Mouse (Mus musculus) megakaryocyte-erythroid progenitor cell, adult 5-6 weeks (primary cell): ENCODE measurements around the gene Elovl5. TPM values are rescaled to one million over a fixed set of nuclear protein-coding genes. Genes with fewer than 3 reads are reported as not detected.

ENCODE experiments used
- ATAC-seq: replicated peaks from 2 replicates; pipeline ENCODE4 v1.8.0; 2016; ENCODE audit warnings: mild to moderate bottlenecking, inconsistent platforms; ENCODE audit not compliant: severe bottlenecking, poor library complexity, low FRiP score, low TSS enrichment
- total RNA-seq, 2 experiments: library from RNA; stranded (forward) in 1 of 2; stranded (reverse) in 1 of 2; fragments of 200-1000, 215-1000 nt in 1 of 2; fragments of >200 nt in 1 of 2; fragmentation: Nextera tagmentation in 1 of 2; gene quantifications; 2 replicates each; pipeline ENCODE4 v1.2.3; 2014 to 2017

Gene Elovl5
- 25.5 and 29.9 TPM in 2 replicates for total RNA-seq (2014; fragmentation: Nextera tagmentation)
- 37.4 and 39.8 TPM in 2 replicates for total RNA-seq (2017)

DNA sequence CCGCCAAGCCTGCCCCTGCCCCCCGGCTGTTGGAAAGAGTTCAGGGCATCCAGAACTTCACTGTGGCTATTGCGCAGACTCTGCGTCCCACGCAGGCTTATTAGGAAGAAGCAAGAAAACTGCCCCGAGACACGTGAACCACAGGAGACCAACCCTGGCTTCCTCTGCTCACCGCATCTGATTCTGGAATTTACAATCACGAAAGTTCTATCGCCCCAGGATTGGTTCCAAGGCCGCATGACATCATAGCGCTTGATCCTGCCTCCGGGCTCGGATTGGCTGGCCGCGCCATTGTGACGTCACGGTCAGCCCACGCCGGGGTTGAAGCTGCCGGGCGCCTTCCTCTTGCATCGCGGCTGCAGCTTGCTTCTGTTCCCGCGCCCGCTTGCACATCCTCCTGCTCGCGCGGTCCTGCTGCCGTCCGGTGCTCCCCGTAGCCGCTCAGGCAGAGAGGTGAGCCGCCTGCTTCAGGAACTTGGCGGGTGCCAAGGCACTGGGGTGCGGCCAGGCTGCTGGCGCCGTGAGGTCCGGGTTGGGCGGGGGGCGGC, at the start of gene Elovl5:
Elovl5 (plus strand) TSS at position 291 of the 548 bp plus-strand sequence.
- ATAC-seq, result peak; percentile 91

DNA sequence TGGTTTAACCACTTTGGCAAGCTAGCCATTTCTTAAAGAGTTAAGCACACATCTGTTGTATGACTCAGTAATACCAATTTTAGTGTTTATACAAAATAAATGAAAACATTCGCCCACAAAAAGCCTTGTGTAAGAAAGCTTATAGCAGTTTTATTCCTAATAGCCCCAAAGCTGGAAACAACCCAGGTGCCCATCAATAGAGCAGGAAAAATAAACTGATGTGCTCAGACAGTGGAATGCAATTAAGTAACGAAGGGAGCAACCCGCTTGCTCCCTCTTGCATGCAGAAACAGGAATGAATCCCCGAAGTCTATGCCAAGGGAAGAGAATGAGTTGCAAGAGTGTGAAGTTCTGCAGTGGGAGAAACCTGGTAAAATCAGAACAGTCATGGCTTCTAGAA, 25.7 kb upstream of the Elovl5 start:
- no peak for ATAC-seq

DNA sequence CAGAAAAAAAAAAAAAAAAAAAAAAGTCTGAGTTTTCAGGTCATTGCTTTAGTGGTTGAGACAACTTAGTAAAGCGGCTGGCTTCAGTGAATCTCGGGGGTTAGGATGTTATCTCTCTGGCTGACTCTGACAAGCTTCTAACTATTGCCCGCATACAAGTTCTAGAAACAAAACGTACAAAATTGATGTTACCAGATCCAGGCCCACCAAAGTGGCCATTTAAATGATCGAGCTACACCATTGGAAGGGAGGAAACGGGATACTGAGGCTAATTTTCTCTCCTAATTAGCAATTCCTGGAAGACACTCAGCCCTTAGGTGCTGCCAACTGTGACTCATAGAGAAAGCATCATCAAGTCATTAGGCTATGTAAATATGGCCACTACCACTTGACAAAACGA, 18.6 kb upstream of the Elovl5 start:
- no peak for ATAC-seq

DNA sequence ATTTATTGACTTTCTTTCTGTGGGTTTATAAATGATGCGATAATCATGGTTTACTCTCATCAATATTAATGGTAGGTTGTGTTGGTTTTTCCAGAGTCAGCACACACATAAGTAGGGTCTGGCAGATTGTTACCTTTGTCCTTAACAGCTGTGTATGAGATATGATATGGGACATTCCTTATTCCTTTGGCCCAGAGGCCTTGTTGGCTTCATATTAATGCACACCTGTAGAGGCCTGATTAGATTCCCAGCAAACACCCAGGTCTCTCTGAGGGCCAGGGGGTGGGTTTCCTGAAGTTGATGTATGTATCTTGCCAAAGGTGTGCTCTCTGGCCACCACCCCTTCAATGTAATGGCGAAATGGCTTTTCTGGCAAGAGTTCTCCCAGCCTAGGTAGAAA, 13.0 kb upstream of the Elovl5 start:
- no peak for ATAC-seq

DNA sequence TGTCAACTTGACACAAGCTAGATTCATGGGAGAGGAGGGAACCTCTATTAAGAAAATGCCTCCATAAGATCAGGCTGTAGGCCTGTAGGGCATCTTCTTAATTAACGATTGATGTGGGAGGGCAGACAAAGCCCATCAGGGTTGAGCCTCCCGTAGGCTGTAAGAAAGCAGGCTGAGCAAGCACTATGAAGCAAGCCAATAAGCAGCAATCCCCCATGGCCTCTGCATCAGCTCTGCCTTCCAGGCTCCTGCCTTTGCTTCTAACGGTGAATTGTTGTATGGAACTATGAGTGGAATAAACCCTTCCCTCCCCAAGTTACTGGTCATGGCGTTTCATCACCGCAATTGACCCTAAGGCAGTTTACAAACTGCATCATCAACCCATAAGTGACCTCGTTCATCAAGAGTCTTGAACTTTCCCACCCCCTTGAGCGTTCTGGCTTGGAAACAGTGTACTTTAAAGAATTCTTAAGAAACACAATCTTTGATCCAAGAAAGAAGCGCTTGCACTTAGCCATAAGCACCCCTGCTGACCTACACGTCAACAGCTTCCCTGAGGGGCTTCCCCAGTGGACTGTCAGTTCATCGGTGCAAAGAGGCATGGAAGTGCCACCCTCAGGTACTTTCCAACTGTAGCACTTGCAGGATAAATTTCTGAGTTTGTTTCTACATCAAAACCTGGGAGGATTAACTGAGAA, 7.4 kb upstream of the Elovl5 start:
- peak; percentile 5; the same call in 1 of the 2 replicates for ATAC-seq

DNA sequence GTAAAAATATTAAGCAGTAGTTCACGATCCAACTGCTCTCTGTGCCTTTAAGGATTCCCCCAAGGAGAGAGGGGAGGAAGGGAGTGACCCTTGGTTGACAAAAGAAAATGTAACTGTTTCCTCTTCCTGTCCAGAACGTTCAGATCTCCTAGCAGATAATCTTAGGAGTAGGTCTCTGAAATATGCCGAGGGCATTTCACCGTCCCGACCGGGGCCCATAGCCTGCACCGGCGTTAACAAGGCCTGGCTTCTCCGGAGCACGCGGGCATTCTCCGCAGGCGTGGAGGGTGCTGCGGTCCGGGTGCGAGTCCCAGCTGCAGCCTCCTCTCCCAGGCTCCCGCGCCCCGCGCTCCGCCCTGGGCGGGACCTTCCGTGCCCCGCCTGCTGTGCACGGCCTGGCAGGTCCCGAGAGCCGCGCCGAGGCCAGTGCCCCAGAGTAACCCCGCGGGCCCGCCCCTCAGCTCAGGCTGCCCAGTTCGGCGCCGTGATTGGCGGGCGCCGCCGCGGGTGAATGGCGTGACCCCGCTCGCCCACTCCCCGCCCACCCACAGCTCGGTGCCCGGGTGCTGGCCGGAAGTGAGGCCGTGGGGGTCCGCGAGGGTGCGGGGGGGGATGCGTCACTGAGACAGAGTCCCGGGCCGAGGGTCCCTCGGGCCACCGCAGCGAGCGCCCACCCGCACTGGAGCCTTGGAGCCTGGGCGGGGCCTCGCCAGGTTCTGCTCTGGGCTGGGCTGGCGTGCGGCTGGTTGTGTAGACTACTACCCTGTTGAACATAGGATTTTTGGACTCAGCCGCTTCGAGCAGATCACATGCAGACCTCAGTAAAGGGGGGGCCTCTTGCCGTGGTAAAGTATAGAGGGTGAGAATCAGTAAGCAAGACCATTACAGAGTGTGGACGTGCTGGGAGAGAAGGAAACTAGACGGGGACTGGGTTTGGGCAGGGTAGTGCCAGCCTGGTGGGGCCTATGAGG, 6.6 kb upstream of the Elovl5 start:
- ATAC-seq, result peak; percentile 97

DNA sequence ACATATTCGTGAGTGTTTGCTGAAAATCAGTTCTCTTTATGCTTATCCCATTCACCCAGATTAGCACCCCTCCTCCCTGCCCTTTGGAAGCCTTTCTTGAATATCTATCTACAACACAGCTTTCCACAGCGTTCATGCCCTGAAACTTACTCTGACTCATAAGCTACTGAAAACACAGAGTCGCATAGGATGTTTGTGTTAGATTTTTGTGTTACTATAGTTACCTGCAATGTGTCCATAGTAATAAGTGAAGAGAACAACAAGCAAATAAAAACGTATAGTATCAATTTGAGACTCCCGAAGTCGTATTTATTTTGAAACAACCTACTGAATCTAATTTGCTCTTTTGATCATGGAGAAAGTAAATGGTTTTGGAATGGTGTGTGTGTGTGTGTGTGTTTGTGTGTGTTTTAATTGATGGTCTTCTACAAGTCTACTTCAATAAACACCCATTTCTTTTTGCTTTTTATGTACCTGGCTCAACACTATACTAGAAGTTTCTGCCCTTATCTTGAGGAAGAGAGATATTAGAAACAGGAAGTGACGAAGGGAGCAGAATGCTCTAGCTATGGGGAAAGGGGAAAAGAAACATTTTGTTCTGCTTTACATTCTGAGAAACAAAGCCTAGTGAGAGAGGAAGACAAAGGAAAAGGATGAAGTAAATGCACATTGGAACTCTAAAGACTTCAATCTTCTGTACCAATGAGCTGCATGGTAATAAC, 5.5 kb upstream of the Elovl5 start:
- peak; percentile 53 for ATAC-seq

DNA sequence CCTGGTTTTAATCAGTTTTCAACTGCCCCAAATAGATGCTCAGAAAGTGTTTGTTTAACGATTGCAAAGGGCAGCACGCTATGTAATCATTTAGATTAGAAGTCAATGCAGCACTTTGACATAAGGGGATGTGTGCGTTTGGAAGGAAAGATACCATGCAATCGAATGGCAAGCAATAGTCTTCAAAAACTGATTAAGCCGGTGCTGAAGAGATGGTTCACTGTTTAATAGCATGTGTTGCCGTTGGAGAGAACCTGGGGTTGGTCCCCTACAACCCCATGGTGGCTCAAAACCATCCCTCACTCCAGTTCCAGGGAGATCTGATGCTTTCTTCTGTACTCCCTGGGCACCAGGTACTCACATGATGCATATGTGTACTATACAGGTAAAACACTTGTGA, 4.9 kb upstream of the Elovl5 start:
- no peak for ATAC-seq

DNA sequence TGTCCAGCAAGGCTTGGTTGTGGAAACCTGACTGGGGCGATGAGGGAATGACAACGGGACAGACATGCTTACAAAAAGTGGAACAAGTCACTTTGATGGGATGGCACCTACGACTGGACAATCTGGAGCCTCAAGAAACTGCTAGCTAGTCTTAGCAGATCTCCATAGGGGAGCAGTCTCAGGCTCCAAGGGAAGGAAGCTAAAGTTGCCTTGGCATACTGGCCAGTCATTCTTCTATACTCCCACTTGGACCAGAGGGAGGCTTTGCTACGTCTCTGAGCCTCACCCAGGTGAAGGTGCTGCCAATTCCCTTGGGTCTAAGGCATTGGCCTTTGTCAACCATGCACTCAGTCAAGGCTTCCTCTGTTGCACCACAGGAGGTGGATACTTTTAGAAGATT, 2.5 kb upstream of the Elovl5 start:
- ATAC-seq, result no peak

DNA sequence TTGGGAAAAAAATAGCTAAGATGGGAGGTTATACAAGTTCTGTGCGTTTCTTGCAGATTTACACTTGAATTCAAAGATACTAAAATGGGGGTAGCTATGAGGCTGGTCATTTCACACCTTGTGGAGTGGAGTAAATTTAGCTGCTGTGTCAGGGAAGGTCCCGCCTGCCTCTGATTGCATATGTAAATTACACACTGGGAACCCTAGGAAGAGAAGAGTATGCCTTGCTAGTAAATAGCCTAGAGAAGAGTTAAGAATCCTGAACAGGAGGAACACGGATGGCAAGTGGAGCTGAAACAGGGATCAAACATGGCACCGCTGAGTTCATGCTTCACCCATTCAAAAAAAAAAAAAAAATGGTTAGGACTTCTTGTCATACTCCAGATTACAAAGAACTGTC, 1.4 kb upstream of the Elovl5 start:
- ATAC-seq, result no peak

DNA sequence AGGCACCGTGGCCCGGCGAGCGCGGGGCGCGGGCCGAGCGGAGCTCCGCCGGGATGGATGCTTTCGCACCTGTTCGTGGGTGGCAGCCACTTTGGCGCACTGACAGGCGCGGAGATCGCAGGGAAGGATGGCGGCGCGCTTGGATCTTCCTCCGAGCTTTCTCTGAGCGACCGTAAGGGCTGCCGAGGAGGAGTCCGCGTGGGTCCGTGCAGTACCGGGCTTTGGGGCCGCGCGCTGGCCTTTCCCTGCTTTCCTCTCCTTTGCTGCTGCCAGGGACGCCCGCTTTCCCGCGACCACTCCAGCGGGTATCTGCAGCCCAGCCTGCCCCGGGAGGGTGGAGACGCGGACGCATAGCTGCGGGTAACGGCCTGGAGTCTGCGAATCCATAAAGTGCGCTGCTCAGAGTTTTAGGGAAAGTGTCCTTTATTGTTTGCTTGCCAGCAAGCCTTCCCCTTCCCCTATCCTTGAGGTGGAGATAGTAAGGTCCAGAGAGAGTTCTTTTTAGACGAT, 513 bp downstream of the Elovl5 start:
- peak; percentile 12 for ATAC-seq

DNA sequence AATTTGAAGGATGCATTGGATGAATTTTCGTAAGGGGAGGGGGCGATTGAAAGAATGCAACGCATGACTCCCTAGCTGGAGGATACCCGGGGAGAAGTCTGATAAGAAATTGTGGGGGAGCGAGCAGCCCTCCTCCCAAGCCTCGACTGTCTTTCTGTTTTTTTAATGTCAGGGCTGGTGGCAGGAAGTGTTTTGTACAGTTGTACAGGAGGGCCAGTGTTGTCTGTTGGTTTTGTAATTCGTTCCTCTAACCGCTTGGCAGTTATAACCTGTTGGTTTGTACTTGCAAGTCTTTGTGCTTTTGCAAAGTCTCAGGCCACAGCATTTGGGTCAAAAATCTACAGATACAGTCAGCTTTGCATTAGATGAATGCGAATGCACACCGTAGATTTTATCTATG, 1.0 kb downstream of the Elovl5 start:
- peak; percentile 12; the same call in 1 of the 2 replicates for ATAC-seq

DNA sequence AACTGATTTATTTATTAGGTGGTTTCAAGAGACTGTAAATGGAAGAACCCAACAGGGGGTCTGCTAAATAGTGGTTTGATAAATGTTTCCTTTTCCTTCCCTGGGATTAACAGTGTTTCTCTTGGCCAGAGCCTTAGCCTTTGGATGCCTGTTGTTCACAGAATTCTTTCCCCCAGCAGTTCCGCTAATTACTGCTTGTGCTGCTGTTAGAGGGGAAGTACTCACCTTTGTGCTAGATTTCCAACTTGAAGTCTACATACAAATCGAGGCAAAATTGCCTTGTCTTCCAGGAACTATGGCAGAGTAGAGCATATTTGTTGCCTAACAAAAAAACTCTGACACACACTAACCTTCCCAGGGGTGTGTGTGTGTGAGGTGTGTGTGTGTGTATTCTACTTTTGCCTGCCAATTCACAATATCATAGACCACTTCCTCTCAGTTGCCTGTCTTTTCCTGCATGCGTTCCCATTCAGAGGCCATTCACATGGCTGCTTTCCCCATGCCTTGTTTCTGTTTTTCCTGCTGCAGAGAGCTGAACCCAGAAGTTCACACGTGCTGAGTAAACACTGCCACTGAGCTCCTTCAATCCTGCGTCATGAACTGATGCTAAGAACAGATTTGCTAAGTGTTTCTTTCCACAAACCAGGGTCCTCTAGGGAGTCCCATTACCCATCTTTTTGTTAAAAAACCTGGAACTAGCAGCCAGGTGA, 2.0 kb downstream of the Elovl5 start:
- ATAC-seq, result no peak

DNA sequence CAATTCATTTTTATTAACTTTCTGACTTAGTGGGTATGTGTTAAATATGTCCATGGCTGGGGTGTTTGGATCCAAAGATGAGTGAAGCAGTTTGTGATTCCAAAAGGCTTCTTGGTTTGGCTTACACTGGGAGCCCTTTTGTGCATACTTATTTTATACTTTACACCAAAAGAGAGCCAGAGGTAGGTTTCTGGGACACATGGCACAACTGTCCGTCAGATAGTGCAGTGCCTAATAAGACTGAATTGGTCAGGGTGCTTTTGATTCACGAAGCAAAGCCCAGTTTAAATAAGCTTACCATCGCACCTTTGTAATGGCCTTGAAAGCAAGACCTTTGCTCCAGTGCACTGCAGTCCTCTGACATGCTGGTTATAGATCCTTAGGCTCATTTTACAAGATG, 3.3 kb downstream of the Elovl5 start:
- no peak for ATAC-seq

DNA sequence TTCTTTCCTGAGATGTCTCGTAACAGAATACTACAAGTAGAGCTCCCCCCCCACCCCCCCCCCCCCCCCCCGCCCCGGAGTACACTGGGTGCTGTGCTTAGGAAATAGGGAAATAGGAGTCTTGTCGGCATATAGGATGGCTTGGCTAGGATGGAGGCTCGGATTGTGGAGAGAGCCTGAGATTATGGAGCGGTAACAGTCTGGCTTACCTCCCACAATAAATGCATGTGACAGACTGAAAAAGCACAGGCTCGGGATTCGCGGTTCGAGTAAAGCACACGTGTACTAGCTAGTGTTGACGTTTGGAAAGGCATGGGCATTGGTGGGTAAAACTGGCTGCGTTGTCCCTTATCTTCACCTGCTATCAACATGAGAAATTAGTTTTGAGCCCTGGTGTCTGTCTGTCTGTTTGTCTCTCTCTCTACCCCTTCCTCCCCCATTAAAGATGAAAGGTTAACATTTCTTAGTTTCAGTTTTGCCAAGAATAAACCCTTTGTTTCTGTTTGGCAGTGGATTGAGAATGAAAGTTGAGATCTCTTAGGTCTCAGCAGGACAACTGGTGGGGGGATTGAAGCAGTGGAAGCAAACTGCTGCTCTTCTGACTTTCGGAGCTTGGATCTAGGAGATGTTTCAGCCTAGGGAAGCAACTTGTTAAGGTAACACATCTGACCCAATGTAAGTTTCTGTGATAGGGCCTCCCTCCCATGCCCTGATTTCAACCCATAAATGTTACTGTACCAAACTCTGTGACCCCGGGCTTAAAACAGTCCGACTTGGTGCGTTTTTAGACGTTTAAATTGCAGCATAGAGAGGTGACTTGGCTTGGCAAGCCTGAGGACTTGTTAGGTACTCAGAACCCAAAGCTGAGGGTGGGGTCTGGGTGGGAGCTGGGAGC, 4.4 kb downstream of the Elovl5 start:
- no peak for ATAC-seq

DNA sequence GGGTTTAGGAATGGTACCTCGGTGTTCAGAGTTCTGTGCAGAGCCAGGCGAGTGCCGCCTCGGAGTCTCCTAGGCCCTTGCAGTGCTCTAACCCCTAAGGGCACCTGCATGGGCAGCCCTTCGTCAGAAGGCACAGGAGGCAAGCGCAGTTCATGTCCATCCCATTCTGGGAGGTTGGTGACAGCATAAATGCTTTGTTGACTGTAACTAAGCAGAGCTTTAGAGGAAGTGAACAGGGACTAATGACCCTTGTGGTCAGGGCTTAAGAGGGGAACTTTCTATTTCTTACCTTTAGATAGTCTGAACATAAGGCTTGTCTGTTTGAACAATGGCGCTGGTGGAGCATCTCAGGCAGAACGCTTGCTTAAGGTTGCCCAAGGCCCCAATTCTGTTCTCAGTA, 6.6 kb downstream of the Elovl5 start:
- no peak for ATAC-seq

DNA sequence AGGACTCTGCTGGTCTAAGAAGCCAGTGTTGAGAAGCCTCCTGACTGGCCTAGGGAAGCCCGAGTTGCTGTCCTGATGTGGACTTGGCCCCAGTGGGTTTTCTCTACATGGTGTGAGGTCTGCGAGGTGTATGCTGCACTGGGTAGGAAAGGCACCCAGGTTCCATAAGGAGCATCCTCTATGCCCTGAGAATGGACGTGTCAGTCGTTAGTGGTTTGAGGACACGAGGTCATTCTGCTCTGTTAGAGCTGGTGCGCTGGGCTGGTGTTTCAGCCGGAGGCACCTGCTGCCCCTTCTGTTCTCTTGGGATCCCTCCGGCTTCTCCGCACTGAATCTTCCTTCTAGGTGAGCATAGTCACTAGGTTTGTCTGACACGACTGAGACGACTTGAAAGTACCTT, 7.0 kb downstream of the Elovl5 start:
- no peak for ATAC-seq

DNA sequence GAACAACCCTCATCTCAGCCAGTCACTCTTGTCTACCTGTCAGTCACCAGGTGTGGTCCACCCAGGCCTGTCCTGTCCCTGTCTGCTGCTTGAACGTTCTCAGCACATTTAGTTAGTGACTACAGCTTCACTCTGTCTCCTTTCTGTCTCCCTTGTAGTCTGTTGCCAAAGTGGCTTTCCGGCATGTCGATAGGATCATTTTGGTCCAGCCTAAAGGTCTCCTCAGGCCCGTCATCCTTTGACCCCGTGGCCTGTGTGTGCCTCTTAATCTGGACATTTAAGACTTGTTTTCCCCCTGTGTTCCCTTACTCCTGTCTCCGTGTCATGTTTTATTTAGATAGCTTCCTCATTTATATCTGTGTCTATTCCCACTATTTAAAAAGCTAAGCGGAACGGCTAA, 9.0 kb downstream of the Elovl5 start:
- no peak for ATAC-seq
